Mouse (Mus musculus) lung, adult 2 months (tissue): ENCODE data around the gene Snx11. TPM values are rescaled to one million over a fixed set of nuclear protein-coding genes. Genes with fewer than 3 reads are reported as not detected.

Source experiments
- DNase-seq: peaks from one replicate; pipeline ENCODE4 v3.0.0; 2022
- H3K4me1 ChIP-seq: fragments of 200-500 bp; 2 replicates; pipeline ENCODE4 v1.6.1; 2011; ENCODE audit warnings: low read length; ENCODE audit not compliant: control insufficient read depth, insufficient read depth
- H3K4me3 ChIP-seq: fragments of 200-500 bp; replicated peaks from 2 replicates; pipeline ENCODE3; 2011; ENCODE audit warnings: low read depth, mild to moderate bottlenecking, control low read depth, low read length; ENCODE audit errors: extremely low read depth
- CTCF ChIP-seq: fragments of 200-500 bp; IDR thresholded peaks from 2 replicates; pipeline ENCODE4 v1.5.1; 2011; ENCODE audit warnings: mild to moderate bottlenecking, low read length, control low read depth; ENCODE audit not compliant: insufficient read depth
- POLR2A ChIP-seq: fragments of 200-500 bp; IDR thresholded peaks from 2 replicates; pipeline ENCODE4 v1.6.1; 2011; ENCODE audit warnings: low read depth, mild to moderate bottlenecking, control low read depth, low read length, borderline replicate concordance; ENCODE audit errors: extremely low read depth
- WGBS: fragments of 180-500 bp; shearing (Covaris S2); methylation state at CpG from one replicate; pipeline ENCODE4 v1.1.7; 2018; 5-methylcytosine and 5-hydroxymethylcytosine counted together
- polyA plus RNA-seq: library from polyadenylated mRNA; depleted of rRNA; stranded (reverse); fragments of >200 nt; gene quantifications from 2 replicates; pipeline ENCODE4 v1.2.3, GENCODE M21; 2012

Gene Snx11
- polyA plus RNA-seq, 1 experiment, result 26.8 TPM

DNA sequence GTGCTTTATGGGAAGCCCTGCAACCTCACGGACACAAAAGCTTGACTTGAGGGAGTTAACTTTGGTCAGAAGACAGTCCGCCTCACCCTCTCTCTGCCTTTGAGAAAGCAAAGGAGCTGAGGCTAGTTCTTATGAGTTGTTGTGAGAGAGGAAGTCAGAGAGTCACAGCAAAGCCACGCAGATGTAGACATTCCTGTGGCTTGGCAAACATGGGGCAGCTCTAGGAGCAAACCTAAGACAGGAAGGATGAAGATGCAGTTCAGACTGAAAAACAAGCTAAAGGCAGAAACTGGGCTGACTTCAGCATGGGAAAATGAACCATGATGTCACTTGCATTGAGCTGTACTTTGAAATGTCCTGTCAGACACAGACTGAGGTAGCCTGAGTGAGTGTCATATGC, 29.8 kb downstream of the Snx11 start:
- WGBS, result 38% methylated on average over 3 of the region's 3 CpGs
- TF ChIP-seq POLR2A (no peak), CTCF (no peak)
- no peak for DNase-seq
- Histone ChIP-seq H3K4me1 (no peaks in the 10 kb centered on the region), H3K4me3 (no peak overlapping the region)

DNA sequence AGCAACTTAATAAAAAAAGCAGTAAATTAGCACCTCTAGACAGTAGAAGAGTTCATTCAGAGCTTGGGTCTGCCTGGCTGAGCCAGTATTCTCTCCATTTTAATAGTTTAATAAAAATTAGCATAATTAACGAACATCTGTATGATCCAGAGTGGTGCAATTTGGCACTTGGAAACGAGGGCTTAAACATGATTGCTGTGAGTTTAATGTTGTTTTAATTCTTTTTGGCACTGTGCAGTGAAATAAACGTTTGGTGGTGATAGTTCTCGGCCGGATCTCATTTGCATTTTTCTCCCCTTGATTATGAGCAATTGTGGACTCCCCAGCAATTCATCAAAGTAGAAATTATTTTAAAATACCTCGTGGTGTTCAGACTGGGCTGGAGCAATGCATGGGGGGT, 30.7 kb downstream of the Snx11 start:
- no peak for DNase-seq

DNA sequence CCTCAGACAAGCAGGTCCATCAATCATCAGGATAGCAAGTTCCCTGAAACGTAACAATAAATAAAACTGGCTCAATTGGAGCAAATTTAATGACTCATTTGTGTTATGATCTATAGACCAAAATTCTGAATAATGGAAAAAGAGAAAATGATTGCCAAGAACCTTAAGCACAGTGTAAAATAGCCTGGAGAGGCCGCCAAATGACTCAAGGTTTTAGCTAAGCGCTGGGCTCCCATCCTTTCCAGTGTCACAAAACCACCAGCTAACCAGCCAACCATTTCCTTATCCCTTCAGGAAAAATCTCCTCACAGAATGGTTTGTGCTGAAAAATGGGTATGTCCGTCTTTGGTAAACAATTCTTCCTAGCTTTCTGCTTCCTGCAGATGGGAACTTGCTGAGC, 33.5 kb downstream of the Snx11 start:
- no peak for TF ChIP-seq POLR2A
- no peak for TF ChIP-seq CTCF
- no peak for DNase-seq
- Histone ChIP-seq H3K4me3 (no peak overlapping the region), H3K4me1 (no peaks in the 10 kb centered on the region)
- WGBS, result 77% methylated on average over 4 of the region's 4 CpGs

More for the DNA sequence above, 30.7 kb downstream of the Snx11 start:
- no peaks in the 10 kb centered on the region for H3K4me1 ChIP-seq
- WGBS, result 62% methylated on average over 6 of the region's 6 CpGs
- no peak overlapping the region for H3K4me3 ChIP-seq
- TF ChIP-seq CTCF, result no peak
- TF ChIP-seq POLR2A, result no peak

DNA sequence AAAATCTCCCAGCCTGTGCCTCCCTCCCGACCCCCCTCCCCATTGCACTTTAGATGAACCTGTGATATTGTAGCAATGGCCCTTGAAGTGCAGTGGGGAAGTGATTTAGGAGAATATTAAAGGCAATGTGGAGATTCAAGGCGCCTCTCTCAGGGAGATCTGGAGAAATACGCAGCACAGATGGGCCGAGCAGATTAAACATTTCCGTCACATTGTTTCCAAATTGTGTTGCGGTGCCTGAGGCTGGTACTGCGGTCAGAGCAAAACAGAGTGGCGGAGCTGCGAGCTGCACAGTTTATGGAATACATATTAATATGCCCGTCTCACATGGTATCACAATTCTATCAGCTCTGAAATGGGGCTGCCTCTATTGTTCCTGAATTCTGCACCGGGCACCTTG, 34.4 kb downstream of the Snx11 start:
- 27% methylated on average over 11 of the region's 11 CpGs for WGBS
- TF ChIP-seq CTCF, result no peak
- no peak for TF ChIP-seq POLR2A
- Histone ChIP-seq H3K4me3 (no peak overlapping the region), H3K4me1 (no peaks in the 10 kb centered on the region)
- no peak for DNase-seq

DNA sequence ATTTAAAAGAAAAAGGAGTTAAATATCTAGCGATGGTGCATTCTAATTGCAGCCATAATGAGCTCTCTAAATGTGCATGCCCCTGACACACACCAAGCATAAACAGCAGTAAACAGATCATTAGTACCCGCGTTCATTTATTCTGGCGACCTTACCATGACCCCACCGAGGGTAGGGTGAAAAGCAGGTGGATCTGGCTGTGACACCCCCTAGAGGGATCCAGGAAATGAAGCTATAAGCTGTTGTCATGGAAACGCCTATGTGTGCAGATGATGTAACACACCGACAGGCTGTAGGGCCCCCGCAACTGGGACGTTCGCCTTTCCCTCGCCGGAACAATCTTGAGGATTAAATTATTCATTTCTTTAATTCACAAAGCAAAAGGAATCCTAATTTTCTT, 35.4 kb downstream of the Snx11 start:
- no peak overlapping the region for H3K4me3 ChIP-seq
- no peak for DNase-seq
- 25% methylated on average over 12 of the region's 12 CpGs for WGBS
- H3K4me1 ChIP-seq, result no peaks in the 10 kb centered on the region; the same call in 1 of the 2 replicates
- TF ChIP-seq CTCF, result no peak
- no peak for TF ChIP-seq POLR2A

DNA sequence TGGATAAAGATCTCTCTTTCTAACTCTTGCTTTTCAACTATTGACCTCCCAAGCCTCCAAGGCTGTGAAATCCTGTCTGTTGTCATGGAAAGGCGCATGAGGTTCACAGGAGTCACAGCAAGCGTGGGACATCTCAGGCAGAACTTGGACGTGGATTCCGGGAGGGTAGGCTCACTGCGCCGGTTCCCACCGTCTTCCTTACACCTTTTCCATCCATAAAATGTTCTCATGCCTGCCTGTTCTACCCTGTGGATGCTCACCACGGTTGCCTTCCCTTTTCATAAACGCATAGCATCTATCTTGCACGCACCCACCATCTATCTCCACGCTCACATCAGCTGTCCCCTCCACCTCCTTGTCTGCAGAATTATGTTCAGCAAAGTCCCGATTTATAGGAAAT, 36.6 kb downstream of the Snx11 start:
- no peak for DNase-seq
- no peak overlapping the region for H3K4me3 ChIP-seq
- TF ChIP-seq CTCF (no peak), POLR2A (no peak)
- H3K4me1 ChIP-seq, result no peaks in the 10 kb centered on the region; the same call in 1 of the 2 replicates
- 67% methylated on average over 12 of the region's 12 CpGs for WGBS

DNA sequence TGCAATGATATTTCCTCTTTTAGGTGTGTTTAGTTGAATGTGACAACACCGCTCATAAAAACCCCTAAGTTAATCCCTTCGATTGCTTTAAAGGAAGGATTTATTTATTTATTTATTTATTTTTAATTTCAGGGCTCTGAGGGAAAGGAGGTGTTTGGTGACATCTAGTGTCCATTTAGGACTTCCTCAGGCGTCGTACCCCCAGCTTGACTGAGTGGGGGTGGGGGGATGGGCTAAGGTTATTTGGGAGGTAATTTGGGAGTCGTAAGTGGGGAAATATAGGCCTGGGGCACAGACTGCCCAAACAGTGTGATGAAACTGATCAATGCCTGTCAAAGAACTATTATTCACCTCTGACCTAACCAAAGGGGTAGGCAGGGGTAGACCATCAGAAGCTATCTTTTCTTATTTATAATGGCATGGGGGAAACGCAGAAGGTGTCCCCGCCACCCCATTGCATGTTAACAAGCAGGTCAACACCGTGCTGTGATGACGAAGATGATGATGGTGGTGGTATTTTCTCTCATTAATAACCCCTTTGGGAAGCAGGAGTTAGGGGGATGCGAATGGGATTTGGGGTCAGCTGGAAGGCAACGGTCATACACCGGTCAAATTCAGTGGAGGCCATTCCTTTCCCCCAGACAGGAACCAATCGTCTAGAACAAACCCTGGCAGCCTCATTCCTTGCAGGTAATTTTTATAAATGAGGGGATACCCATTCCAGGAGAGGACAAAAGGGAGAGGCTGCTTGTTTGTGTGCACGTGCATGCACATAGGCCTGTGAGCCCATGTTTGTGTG, 39.5 kb downstream of the Snx11 start:
- DNase-seq, result no peak

DNA sequence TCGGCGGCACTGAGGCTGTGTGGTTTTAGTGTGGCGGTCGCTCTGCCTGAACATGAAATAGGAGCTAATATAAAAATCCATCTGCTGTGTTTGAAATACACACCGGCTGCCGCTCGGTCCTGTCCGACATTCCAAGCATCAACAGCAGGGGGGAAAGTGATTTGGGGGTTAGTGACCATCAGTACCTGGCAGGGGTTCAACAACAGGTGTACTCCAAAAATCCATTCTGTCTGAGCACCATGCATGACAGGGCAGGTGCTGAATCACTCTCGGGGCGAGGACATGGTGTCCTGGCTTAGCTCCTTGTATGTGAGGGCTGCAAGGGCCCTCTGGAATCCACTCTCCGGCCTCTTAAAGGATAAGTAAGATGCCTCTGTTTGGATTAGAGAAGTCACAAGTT, 41.0 kb downstream of the Snx11 start:
- peak; percentile 41 for DNase-seq
- TF ChIP-seq POLR2A, result no peak
- no peak for TF ChIP-seq CTCF
- 25% methylated on average over 11 of the region's 11 CpGs for WGBS
- no peaks in the 10 kb centered on the region; the same call in 1 of the 2 replicates for H3K4me1 ChIP-seq
- no peak overlapping the region for H3K4me3 ChIP-seq

More for the DNA sequence above, 39.5 kb downstream of the Snx11 start:
- no peak for TF ChIP-seq POLR2A
- TF ChIP-seq CTCF, result no peak
- Histone ChIP-seq H3K4me3 (no peak overlapping the region), H3K4me1 (no peaks in the 10 kb centered on the region; the same call in 1 of the 2 replicates)
- 79% methylated on average over 14 of the region's 14 CpGs for WGBS

DNA sequence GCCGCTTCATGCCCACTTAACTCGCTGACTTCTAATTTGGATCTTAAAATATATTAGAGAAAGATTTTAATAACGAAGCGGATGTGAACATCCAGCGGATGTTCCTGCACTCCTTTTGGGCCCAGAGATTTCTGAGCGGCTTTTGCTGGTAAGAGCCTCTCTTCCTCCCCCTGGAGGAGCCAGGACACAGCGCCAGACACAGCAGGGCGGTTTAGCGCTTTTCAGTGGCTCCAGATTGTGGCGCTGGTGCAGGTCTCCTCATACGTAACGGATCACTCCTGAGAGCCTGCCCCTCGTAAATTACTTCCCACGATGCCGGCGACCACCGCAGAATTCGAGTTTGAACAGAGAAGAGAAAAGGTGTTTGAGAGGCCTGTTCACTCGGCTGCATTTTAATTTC, 41.5 kb downstream of the Snx11 start:
- 3% methylated on average over 19 of the region's 19 CpGs for WGBS
- TF ChIP-seq CTCF, result peak; percentile 42; the same call in 1 of the 2 replicates
- TF ChIP-seq POLR2A, result no peak
- peak; percentile 28 for DNase-seq
- peak overlapping the region; percentile 12 for H3K4me3 ChIP-seq
- H3K4me1 ChIP-seq, result no peaks in the 10 kb centered on the region; the same call in 1 of the 2 replicates

DNA sequence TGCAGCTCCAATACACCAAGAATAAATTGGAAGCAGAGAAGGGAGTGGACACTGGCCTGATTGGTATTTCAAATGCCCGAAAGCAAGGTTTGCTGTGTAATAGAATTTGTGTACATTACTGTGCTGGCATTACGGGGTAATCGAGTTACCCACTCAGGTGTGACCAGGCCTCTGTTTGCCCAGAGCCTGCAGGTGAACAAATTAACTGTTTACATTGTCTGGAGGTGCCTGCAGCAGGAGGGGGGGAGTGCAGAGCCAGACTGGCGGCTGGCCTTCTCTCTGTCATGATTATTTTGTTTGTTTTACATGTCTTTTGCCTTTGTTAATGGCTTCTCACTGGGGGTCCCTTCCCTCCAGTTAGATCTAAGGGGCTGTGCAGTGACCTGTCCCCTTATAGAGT, 44.7 kb downstream of the Snx11 start:
- no peak for DNase-seq
- TF ChIP-seq POLR2A (no peak), CTCF (no peak)
- 61% methylated on average over 4 of the region's 4 CpGs for WGBS
- H3K4me1 ChIP-seq, result no peaks in the 10 kb centered on the region; the same call in 1 of the 2 replicates
- H3K4me3 ChIP-seq, result no peak overlapping the region
